Mouse (Mus musculus) liver, embryonic 18 days (tissue): ENCODE data around the gene Hat1. TPM values are rescaled to one million over a fixed set of nuclear protein-coding genes. Genes with fewer than 3 reads are reported as not detected.

Experiments
- polyA plus RNA-seq: library from polyadenylated mRNA; depleted of rRNA; stranded (reverse); fragments of >200 nt; gene quantifications from 2 replicates; pipeline ENCODE4 v1.2.3, GENCODE M21; 2012; rRNA removed

The Hat1 gene
- 31.8 and 35.3 TPM in 2 replicates for polyA plus RNA-seq

GRCm38 (mm10) chr2:71388951-71389763 is at the start of gene Hat1:
Gene Hat1, plus strand, starts transcription at chr2:71388958.

DNA sequence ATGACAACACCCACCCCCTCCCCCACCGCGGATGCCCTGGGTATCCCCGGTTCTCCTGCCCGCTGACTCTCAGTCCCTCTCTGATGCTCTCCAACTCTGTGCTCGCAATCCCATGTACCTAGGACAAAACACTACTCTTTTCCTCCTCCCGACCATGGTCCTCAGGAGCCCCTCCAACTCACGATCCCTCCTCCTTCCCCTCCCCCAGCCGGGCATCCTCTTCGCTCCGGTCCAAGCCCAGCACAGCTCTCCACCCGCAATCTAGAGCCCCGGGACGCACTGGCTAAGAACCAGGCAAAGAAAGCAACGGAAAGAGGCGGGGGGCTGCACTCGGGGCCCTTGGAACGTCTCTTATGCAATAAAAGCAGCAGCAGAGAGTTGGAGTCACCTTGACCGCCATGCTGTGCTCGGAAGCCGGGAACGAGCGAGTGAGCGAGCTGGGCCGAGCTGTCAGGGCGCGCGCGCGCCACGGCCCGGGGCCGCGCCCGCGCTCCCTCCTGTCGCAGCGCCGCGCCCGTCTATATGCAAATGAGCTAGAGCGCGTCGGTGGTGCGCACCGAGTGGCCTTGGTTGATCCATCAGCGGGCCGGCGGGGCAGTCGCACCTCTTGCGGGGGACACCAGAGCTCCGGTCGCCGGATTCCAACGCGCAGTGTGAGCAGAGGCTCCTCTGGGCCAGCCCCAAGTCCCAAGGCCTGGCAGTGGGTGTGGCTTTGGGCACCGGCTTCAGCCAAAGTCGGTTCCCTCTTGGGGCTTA is 21.5 kb upstream of the Hat1 start, which contains the start of gene Slc25a12:
Gene Slc25a12, minus strand, starts transcription at position 625 of the 756 bp plus-strand sequence.

DNA sequence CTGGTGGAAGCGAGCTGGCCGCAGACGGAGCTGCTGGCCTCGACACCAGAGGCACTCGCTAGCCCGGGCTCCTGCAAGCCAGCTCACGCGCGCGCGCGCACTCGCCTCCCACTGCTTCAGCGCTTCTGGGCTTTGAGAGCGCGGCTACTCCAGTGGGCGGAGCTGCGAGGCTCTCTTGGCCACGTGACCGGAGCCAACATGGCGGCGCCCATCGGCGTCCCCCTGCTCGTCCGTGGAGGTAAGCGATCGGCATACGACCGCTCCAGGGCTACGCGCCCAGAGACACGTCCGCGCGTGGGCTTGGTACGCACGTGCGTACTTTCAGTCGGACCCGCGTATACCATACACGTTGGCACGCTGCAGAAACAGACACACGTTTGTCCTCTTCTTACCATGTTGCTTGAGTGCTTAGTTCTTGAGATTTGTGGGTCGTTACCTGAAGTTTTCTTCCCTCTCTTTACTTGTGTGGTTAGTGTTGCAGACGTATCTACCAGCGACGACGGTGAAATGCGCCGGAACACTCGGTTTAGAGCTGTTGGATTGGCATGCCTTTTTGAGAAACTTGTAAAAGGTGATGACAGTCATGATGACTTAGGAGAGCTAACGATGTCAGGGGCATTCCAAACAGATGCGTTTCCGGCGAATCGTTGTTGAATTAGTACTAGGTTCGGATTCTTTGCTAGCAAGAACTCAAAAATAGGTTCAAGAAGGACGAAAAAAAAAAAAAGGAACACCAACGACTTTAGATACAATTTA is 64.6 kb downstream of the Hat1 start, which contains the start of gene Metap1d:
Gene Metap1d, plus strand, starts transcription at position 116 of the 756 bp plus-strand sequence.

Other genes starting within 250 kb of the Hat1 start
- gene Dync1i2, start 177.3 kb upstream of the Hat1 start, polyA plus RNA-seq: 22.9 and 24.1 TPM in 2 replicates
- gene Slc25a12, start 21.2 kb upstream of the Hat1 start, polyA plus RNA-seq: 13.6 and 14.7 TPM in 2 replicates
- gene Metap1d, start 64.3 kb downstream of the Hat1 start, polyA plus RNA-seq: 42.9 and 45.8 TPM in 2 replicates
- gene Dlx1, start 139.2 kb downstream of the Hat1 start, polyA plus RNA-seq: 0.16 and 0.19 TPM in 2 replicates
- not detected in 2 replicates for gene Dlx2, start 157.8 kb downstream of the Hat1 start, polyA plus RNA-seq